Mouse (Mus musculus) heart, postnatal 0 days (tissue): ENCODE data around the gene Sprtn. TPM values are rescaled to one million over a fixed set of nuclear protein-coding genes. Genes with fewer than 3 reads are reported as not detected.

Experiments used
- ATAC-seq: fragments of 200-750 bp; cut with Nextera tagmentation; 2 replicates; pipeline ENCODE4 v1.8.0; 2017; ENCODE audit warnings: low read depth, moderate number of reproducible peaks, moderate library complexity; ENCODE audit not compliant: insufficient read depth
- DNase-seq: peaks from one replicate; pipeline ENCODE4 v3.0.0-alpha.2; 2016; ENCODE audit warnings: low spot score
- H3K27ac ChIP-seq: fragments of 300-500 bp; sonication (generic); 2 replicates; pipeline ENCODE4 v1.5.1; 2014; ENCODE audit warnings: low read depth, mild to moderate bottlenecking
- H3K27me3 ChIP-seq: fragments of 300-500 bp; sonication (generic); 2 replicates; pipeline ENCODE4 v1.6.1; 2014; ENCODE audit warnings: low read length, mixed read lengths; ENCODE audit not compliant: control insufficient read depth, insufficient read depth
- H3K36me3 ChIP-seq: fragments of 300-500 bp; sonication (generic); replicated peaks from 2 replicates; pipeline ENCODE4 v1.6.1; 2014; ENCODE audit warnings: low read length, mixed read lengths; ENCODE audit not compliant: control insufficient read depth, insufficient read depth
- H3K4me1 ChIP-seq: fragments of 300-500 bp; sonication (generic); 2 replicates; pipeline ENCODE4 v1.6.1; 2014; ENCODE audit warnings: antibody characterized with exemption; ENCODE audit not compliant: control insufficient read depth, insufficient read depth
- H3K4me2 ChIP-seq: fragments of 300-500 bp; sonication (generic); 2 replicates; pipeline ENCODE4 v1.6.1; 2014; ENCODE audit warnings: low read depth, mild to moderate bottlenecking, low read length, moderate library complexity
- H3K4me3 ChIP-seq: fragments of 300-500 bp; sonication (generic); 2 replicates; pipeline ENCODE4 v1.5.1; 2014; ENCODE audit warnings: low read depth, low read length
- H3K9ac ChIP-seq: fragments of 300-500 bp; sonication (generic); replicated peaks from 2 replicates; pipeline ENCODE4 v1.6.1; 2014; ENCODE audit warnings: low read depth, low read length, mixed read lengths
- H3K9me3 ChIP-seq: fragments of 300-500 bp; sonication (generic); replicated peaks from 2 replicates; pipeline ENCODE4 v1.6.1; 2016; ENCODE audit warnings: low read length; ENCODE audit not compliant: control insufficient read depth
- CTCF ChIP-seq: IDR thresholded peaks from 2 replicates; pipeline ENCODE4 v1.5.1; 2016; ENCODE audit warnings: antibody characterized with exemption, control low read depth, low read depth
- EP300 ChIP-seq: IDR thresholded peaks from 2 replicates; pipeline ENCODE4 v1.6.1; 2016; ENCODE audit warnings: antibody characterized with exemption, low read depth
- WGBS: fragments of 180-500 bp; shearing (Covaris S2); extraction: QIAGEN DNeasy Blood & Tissue Kit; methylation state at CpG from one replicate; pipeline ENCODE4 v1.1.7; 2014; 5-methylcytosine and 5-hydroxymethylcytosine counted together
- polyA plus RNA-seq: library from polyadenylated mRNA; unstranded; fragments of >200 nt; fragmentation: Nextera tagmentation; extraction: Ambion mirVana; gene quantifications from 2 replicates; pipeline ENCODE4 v1.2.1, GENCODE M21; 2015
- total RNA-seq: library from RNA; depleted of rRNA; stranded (reverse); fragments of >200 nt; gene quantifications from 2 replicates; pipeline ENCODE4 v1.2.3, GENCODE M21; 2014; ENCODE audit warnings: low replicate concordance

Sprtn gene
- total and polyA plus RNA-seq, 2 experiments from 2014 or later = 6.7 to 9.6 TPM

- Histone ChIP-seq H3K4me2 (no peak overlapping the region), H3K9me3 (no peaks in the 10 kb centered on the region), H3K36me3 (peaks cover 60% of the 10 kb centered on the region), H3K4me3 (no peak overlapping the region), H3K4me1 (peaks cover 21% of the 10 kb centered on the region), H3K9ac (no peak overlapping the region), H3K27ac (no peak overlapping the region), H3K27me3 (no peaks in the 10 kb centered on the region)
- ATAC-seq (no peak), DNase-seq (no peak)
- TF ChIP-seq CTCF (no peak), EP300 (no peak)
- WGBS = 91% methylated on average over 7 of the region's 7 CpGs
These were observed 25.6 kb upstream of the Sprtn start for GRCm38 (mm10) chr8:124872081-124872480.

GRCm38 (mm10) chr8:124872690-124873089 lies 25.0 kb upstream of the Sprtn start:
- no peaks in the 10 kb centered on the region for H3K9me3 ChIP-seq
- 21% methylated on average over 5 of the region's 5 CpGs for WGBS
- TF ChIP-seq CTCF (no peak), EP300 (no peak)
- DNase-seq = peak; percentile 42
- peak overlapping the region; percentile 52; the same call in 1 of the 2 replicates for H3K27ac ChIP-seq
- H3K27me3 ChIP-seq = no peaks in the 10 kb centered on the region
- H3K9ac ChIP-seq = no peak overlapping the region
- no peak overlapping the region for H3K4me3 ChIP-seq
- ATAC-seq = peak; percentile 74
- peaks cover 15% of the 10 kb centered on the region for H3K4me1 ChIP-seq
- peaks cover 66% of the 10 kb centered on the region for H3K36me3 ChIP-seq
- H3K4me2 ChIP-seq = no peak overlapping the region

- no peak overlapping the region for H3K4me3 ChIP-seq
- peaks cover 94% of the 10 kb centered on the region for H3K36me3 ChIP-seq
- H3K27me3 ChIP-seq = no peaks in the 10 kb centered on the region
- H3K27ac ChIP-seq = no peak overlapping the region
- no peaks in the 10 kb centered on the region for H3K9me3 ChIP-seq
- TF ChIP-seq EP300 (no peak), CTCF (no peak)
- no peak overlapping the region for H3K4me2 ChIP-seq
- H3K4me1 ChIP-seq = peaks cover 1% of the 10 kb centered on the region; the same call in 1 of the 2 replicates
- no peak overlapping the region for H3K9ac ChIP-seq
- 68% methylated on average over 5 of the region's 5 CpGs for WGBS
- DNase-seq = no peak
- ATAC-seq = no peak
These were observed 19.5 kb upstream of the Sprtn start for GRCm38 (mm10) chr8:124878141-124878540.

- WGBS = 46% methylated on average over 10 of the region's 10 CpGs
- no peak for ATAC-seq
- H3K4me3 ChIP-seq = no peak overlapping the region
- no peaks in the 10 kb centered on the region for H3K4me1 ChIP-seq
- no peak for DNase-seq
- no peak overlapping the region for H3K9ac ChIP-seq
- peaks cover 94% of the 10 kb centered on the region for H3K36me3 ChIP-seq
- H3K4me2 ChIP-seq = no peak overlapping the region
- TF ChIP-seq EP300 (no peak), CTCF (no peak)
- no peaks in the 10 kb centered on the region for H3K9me3 ChIP-seq
- no peaks in the 10 kb centered on the region for H3K27me3 ChIP-seq
- no peak overlapping the region for H3K27ac ChIP-seq
These were observed 18.6 kb upstream of the Sprtn start for GRCm38 (mm10) chr8:124878946-124879526.

GRCm38 (mm10) chr8:124888385-124888784 lies 9.3 kb upstream of the Sprtn start:
- H3K4me3 ChIP-seq = no peak overlapping the region
- no peak overlapping the region for H3K9ac ChIP-seq
- no peaks in the 10 kb centered on the region; the same call in 1 of the 2 replicates for H3K9me3 ChIP-seq
- no peak overlapping the region for H3K4me2 ChIP-seq
- TF ChIP-seq EP300 = no peak
- TF ChIP-seq CTCF = 0 out of 2 replicates have a peak, but pooled peaks have one; percentile 10
- no peak for ATAC-seq
- H3K27ac ChIP-seq = no peak overlapping the region
- H3K27me3 ChIP-seq = no peaks in the 10 kb centered on the region
- WGBS = 93% methylated on average over 5 of the region's 5 CpGs
- H3K4me1 ChIP-seq = no peaks in the 10 kb centered on the region
- DNase-seq = no peak
- H3K36me3 ChIP-seq = peaks cover 83% of the 10 kb centered on the region

- H3K4me1 ChIP-seq = peaks cover 7% of the 10 kb centered on the region; the same call in 1 of the 2 replicates
- peaks cover 58% of the 10 kb centered on the region for H3K36me3 ChIP-seq
- H3K4me3 ChIP-seq = no peak overlapping the region
- ATAC-seq = no peak
- no peaks in the 10 kb centered on the region for H3K27me3 ChIP-seq
- H3K9me3 ChIP-seq = no peaks in the 10 kb centered on the region; the same call in 1 of the 2 replicates
- H3K27ac ChIP-seq = no peak overlapping the region
- TF ChIP-seq CTCF (no peak), EP300 (no peak)
- DNase-seq = no peak
- WGBS = 58% methylated on average over 3 of the region's 3 CpGs
- H3K9ac ChIP-seq = no peak overlapping the region
- H3K4me2 ChIP-seq = no peak overlapping the region
These were observed 5.1 kb upstream of the Sprtn start for GRCm38 (mm10) chr8:124892596-124892995.
